Mouse (Mus musculus) embryonic fibroblast, embryonic 13.5 days (primary cell): ENCODE data around the gene Cyth2.

Experiments used
- CTCF ChIP-seq: IDR thresholded peaks from 2 replicates; pipeline ENCODE4 v1.5.1; 2011; ENCODE audit warnings: mild to moderate bottlenecking, control low read depth, low read length, moderate library complexity, borderline replicate concordance; ENCODE audit not compliant: insufficient read depth
- POLR2A ChIP-seq: IDR thresholded peaks from 2 replicates; pipeline ENCODE4 v1.6.1; 2011; ENCODE audit warnings: low read depth, mild to moderate bottlenecking, control low read depth, low read length, moderate library complexity

- TF ChIP-seq CTCF (no peak), POLR2A (no peak)
Observed at GRCm38 (mm10) chr7:45798511-45798836, 15.9 kb downstream of the Cyth2 start.
